Mouse (Mus musculus): ENCODE measurements around the gene Tnnc1.

GRCm38 (mm10) chr14:31206472-31206981 is 1.6 kb upstream of the Tnnc1 start:
- TF ChIP-seq CTCF (IDR thresholded peaks at IDR 0.05; ENCODE audit: low read depth, low read length) (no peak), POLR2A (IDR thresholded peaks at IDR 0.05; ENCODE audit: extremely low read depth, insufficient read depth, low read length) (0 out of 2 replicates have a peak, but pooled peaks have one; percentile 65)
